Mouse (Mus musculus) heart, postnatal 4 days (tissue): Measurements from ENCODE around the gene Mindy1. TPM values are rescaled to one million over a fixed set of nuclear protein-coding genes. Genes with fewer than 3 reads are reported as not detected.

Experiments
- DNase-seq: peaks from one replicate; pipeline ENCODE4 v3.0.0; 2021
- total RNA-seq, 2 experiments: library from RNA; stranded (reverse); gene quantifications; 2 replicates each; pipeline ENCODE4 v1.2.3; 2021

Gene Mindy1
- total RNA-seq, 2 experiments from 2014 or later = 23.1 to 28.0 TPM

DNA sequence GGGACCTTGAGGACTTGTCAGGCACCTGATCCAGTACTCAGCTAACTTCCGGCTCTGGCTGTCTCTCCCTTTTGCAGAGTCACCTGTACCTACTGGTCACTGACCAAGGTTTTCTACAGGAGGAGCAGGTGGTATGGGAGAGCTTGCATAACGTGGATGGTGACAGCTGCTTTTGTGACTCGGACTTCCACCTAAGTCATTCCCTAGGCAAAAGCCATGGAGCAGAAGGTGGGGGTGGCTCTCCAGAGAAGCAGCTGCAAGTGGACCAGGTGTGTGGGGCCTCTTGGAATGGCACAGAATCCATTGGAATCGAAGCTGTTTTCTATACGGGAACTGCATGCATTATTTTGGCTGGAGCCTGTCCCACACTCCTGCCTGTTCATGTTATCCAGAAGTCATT, 13.6 kb downstream of the Mindy1 start:
- no peak for DNase-seq

DNA sequence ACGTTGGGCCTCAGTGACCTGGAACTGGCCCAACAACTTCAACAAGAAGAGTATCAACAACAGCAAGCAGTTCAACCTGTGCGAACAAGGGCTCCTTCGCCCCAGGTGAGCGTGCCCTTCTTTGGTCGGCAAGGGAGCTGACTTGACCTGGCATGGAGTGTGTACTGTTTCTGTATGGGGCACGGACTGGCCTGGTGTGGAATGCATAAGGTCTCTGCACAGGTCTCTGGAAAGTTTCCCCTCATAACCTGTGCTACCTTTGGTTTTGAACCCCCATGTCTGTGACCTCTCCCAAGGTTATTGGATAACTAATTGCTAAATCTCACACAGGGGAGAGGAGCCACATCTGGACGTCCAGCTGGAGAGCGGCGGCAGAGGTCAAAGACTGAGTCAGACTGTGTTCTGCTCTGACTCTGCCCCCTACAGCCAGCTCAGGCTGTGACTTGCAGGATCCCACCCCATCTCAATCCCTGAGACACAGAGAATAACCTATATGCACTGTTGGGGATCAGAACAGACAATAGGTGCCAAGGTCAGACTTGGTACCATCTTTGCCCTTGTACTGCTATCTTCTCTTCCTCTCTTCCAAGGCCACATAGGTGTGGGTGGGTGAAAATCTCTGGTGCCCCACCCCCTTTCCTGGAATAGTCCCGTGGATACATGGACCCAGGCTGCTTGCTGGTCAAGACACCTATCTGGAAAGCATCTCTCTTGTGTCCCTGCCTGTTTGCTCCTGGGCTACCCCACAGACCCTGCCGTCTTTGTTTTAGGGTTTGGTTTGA, 14.4 kb downstream of the Mindy1 start:
- DNase-seq = no peak

DNA sequence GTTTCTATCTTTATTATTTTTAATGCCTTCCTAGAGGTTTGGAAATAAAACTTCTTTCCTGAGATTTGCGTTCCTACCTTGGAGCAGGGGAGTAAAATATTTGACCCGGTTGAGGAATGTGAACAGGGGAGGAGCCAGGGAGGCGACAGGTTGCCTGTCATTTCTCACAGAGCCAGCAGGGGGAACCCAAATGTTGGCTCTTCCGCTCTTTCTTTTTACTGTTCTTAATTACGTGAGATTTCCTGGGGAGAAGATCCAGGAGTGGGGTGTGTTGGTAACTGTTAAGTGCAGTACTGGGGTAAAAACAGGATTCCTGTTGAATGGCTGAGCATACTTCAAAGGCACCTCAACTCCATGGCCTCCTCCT, 14.9 kb downstream of the Mindy1 start:
- DNase-seq = peak; percentile 62

DNA sequence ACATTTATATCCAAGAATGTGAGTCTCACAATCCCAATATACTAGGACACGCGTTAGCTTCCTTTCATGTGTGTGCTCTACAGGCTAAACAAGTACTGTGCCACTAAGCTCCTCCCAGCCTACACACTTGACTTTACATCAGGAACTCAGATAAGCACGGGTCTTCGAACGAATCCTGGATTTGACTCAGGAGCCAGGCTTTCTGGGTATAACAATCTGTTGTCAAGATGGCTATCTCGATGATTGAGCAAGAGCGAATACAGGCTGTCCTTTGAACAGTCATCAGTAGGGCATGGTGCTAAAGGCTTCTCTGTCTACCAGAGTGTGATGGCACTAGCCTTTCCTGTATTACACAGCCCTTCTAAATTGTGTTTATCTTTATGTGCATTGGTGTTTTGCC, 16.9 kb downstream of the Mindy1 start:
- DNase-seq = no peak

DNA sequence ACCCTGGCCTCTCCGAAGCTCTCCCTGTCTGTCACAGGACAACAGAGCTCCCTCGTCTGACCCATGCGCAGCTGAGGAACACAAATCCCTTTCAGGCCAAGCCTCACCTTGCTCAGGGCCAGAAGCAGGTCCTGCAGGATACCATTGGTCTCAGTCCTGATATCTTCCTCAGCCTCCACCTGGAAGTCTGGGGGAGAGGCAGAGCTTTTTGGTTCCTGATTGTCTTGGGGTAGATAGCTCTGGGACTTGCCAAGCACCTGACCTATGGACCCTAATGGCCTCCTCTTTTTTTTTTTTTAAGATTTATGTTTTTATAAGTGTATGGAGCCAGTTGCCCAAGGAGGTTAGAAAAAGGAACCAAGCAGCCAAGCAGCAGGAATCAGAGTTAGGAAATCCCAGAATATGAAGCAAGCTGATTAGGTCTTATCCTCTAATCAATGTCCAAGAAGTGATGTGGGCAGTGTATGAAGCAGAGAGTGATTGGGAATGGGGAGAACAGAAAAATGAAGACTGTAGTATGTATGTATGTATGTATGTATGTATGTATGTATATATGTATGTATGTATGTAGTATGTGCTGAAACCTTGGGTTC, 20.2 kb downstream of the Mindy1 start:
- no peak for DNase-seq

DNA sequence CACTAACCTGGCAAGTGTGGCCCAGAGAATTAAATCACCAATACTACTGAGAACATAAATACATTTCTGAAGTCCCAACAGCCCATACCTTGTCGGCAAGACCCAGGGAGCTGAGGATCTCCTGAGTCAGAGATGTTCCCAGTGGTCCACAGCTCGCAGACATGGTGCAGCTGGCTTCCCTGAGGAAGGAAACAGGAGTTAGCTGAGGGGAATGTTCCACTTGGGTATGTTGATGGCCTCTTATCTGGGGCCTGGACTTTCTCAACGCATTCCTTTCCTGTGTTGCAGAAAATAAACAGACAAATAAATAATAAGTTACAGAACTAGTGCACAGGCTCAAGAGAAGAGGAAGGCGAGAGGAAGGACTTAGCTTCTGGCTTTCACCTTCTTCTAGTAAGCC, 25.1 kb downstream of the Mindy1 start:
- DNase-seq = no peak

DNA sequence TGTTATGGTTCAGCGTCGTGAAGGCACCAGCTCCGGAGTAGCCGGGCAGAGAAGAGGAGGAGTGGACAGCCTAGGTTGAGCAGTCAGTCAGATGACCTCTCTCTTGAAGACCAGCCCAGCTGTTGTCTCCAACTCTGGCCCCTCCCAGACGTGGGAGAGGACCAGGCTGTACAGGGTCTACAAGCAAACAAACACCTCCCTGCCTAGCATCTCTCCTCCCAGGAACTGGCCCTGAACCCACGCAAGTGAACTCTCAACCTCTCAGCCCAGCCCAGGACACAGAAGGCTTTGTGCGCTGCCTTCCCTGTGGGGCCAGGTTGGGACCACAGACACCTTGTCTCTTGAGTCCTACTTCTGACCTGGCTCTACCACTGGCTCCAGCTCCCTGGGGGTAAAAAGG, 26.0 kb downstream of the Mindy1 start, which contains the start of gene Anxa9:
Anxa9 (minus strand) TSS at position 77 of the 400 bp plus-strand sequence.
- DNase-seq = no peak

DNA sequence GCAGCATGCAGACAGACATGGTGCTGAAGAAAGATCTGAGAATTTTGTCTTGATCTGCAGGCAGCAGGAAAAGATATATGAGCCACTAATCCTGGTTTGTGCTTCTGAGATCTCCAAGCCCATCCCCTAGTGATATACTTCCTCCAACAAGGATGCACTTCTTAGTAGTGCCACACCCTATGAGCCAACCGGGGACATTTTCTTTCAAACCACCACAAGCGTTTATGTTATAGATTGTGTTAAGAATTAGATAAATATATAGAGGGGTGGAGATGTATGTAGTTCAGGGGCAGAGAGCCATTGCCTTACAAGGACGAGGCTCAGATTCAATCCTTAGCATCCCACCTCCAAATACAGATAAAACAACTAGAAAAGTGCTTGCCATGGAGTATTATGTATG, 29.4 kb downstream of the Mindy1 start:
- no peak for DNase-seq

DNA sequence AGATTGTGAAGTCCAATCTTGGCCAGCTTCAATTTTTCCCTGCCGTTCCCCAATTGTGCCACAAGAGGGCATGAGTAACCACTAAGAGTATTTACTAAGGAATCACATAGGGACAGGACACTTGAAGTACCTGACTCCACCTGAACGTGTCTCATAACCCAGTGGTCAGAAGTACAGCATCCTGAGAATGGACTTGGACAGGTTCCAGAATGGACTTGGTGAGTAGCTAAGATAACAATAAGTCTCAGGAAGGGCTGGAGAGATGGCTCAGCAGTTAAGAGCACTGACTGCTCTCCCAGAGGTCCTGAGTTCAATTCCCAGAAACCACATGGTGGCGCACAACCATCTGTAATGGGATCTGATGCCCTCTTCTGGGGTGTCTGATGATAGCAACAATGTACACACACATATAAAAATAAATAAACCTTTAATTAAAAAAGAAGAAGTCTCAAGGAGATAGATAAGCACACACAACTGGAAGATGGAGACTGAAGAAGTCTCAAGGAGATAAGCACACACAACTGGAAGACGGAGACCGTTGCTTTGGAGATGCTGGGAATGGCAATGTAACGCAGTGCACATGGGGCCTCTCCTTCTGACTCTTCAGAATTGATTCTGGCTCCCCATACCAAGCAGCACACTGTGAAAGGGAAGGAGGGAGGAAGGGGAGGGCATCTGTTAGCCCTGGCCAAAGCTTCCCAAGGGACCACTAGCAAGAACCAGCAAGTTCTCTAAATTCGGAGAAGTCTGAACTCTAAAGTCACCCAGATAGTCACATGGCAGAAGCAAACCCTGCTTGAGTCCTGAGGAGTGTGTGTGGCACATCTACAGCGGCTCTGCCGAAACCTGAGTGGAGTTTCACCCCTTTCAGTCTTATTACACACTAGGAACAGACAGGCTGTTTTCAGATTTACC, 30.1 kb downstream of the Mindy1 start:
- DNase-seq = peak; percentile 79

DNA sequence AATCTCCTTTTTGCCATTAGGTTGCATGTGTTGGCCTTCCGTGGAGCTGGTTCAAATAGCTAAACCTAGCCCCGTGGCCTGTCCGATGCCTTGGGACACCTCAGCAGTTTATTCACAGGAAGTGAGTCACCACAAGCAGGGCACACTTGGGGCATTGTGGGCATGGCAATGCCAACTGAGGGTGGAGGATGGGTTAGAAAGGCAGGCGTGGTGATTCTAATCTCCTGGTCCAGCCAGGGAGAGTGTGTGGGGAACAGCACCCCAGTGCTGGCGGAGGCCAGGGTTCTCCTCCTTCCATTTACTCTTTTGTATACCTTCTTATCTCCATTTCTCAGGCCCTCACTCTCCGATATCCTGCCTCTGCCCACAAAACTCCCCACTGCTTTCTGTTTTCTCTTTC, 31.5 kb downstream of the Mindy1 start:
- peak; percentile 6 for DNase-seq

DNA sequence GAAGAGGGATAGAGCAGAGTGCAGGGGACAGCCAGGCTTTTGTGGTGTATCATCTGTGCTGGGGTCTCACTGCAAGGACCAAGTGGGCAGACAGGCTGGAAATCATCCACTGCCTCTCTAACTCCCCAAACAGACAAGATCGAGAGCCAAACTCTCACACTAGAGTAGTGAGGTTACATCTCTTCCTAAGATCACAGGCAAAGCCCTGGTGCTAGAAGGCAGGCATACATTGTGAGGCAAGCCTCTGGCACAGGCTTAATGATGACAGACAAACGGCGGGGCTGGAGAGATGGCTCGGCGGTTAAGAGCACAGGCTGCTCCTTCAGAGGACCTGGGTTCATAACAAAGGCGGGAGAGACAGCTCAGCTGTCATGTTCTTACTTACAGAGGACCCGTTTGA, 32.3 kb downstream of the Mindy1 start:
- peak; percentile 3 for DNase-seq

DNA sequence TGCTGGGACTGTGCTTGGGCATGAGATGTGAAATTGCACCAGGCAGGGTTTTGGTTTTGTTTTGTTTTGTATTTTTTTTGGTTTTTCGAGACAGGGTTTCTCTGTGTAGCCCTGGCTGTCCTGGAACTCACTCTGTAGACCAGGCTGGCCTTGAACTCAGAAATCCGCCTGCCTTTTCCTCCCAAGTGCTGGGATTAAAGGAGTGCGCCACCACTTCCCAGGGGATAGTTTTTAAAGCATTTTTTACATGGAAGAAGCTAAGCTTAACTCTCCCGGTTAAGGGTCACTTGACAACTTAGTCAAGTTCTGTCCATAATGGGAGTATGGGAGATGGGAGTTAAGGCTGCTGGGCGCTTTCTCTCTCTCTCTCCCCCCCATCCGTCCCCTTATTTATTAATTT, 32.9 kb downstream of the Mindy1 start:
- DNase-seq = no peak

DNA sequence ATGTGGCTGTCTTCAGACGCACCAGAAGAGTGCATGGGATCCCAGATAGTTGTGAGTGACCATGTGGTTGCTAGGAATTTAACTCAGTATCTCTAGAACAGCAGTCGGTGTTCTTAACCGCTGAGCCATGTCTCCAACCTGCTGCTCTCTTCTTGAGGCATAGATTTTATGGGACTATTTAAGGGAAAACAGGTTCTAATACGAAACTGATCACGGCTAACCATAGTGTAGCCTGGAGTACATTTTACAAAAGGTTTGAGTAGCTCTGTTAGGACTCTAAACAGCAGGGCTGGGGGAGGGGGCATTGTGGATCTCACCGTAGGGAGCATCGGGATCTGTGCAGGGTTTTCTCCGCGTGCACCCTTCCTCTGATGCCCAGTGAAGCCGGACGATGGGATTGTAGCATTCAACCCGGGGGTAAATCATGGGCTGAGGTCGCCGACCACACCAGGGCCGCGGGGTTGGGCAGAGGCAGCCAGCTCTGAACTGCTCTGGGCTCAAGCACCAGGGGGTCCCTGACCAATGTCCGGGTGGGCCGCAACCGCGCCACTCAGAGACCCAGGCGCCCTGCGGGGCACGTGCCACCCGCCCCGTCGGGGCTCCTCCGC, 33.4 kb downstream of the Mindy1 start, which contains the start of gene Cers2:
Cers2 (plus strand) TSS at position 306 of the 608 bp plus-strand sequence.
- no peak for DNase-seq

DNA sequence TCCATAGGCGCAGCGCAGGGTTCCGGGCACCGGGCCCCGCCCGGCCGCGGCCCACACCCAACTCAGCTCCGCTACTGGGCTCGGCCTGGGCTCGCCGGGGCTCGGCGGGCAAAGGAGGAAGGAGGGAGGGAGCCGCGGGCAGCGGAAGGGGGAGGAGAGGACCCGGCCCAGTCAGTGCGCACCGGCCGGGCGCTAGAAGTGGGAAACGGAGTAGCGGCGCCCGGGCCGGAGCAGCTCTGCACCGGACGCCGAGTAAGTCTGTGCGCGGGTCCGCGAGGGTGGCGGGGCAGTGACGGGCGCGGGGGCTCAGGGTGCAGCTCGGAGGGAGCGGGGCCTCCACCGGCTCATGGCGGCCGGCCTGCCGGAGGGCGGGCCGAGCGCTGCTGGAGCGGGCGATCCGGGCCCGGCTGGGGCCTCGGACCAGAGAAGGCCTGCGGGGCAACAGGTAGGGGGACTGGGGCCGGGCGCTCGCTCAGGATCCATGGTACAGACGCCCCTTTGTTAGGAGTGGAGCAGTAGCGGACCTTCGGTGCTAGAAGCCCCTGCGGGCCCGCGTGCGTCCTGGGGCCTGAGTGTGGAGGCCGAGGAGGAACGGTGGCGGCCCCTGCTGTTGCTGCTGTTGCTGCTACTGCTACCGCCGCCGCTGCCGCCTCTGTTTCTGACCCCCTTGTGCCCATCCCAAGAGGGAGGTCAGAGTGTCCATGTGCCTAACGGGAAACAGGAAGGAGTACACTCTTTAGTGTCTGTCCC, 34.1 kb downstream of the Mindy1 start:
- peak; percentile 94 for DNase-seq

DNA sequence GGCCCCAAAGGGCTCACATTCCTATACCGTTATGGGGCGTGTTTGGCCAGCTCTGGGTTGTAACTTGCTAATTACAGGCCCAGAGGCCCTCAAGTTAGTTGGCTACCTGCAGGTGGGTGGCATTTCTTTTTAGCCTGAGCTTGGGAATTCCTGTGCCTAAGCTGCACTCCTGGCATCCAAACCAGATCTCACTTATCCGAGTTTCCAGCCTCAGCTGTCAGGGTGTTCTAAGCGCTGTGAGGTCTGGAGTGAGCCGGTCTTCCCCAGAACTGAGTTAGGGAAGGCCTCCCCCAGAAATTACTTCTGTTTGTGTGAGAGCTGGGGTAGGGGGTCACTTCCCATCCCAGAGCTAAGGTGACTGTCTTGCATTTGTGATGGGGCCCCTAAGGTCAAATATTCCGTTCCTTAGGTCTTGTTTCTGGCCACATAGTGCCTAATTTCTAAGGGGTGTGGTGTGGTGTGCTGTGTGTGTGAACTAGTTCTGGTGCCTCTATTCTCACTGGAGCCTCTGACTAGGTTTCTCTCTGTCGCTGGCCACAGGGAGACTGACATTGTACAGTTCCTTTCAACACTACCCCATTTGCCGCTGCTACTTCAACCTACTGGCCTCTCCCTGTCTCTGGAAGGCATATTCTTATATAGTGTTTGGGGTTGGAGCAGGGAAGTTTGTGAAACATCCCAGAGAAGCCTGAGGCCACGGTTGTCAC, 34.9 kb downstream of the Mindy1 start:
- peak; percentile 6 for DNase-seq

DNA sequence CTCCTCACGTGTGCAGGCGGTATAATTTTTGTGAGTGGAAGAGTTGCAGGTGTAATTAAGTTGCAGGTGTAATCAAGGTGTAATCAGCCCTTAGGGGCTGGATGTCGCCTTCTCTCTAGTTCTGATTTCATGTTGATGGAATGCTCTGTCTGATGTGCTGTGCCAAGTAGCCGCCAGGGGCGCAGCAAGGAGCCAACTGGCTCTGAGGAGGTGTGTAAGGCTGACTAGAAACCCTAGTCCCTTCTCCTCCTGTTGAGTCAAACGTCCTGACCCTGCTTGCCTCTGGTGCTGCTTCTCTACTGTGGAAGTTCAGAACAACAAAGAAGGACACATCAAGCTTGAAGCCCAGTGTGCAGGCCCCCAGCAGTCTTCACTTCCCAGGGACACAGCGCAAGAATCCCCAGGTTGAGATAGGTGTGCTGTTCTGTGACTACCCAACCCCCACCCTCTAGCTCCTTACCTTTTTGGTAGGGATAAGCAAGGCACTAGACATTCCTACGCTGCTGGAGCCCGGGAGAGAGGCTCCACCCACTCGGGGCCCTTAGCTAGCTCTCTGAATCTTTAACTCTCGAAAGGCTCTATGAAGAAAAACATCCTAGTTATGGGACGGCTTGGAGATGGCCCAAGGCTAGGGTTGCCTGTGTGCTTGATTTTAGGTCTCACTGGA, 36.4 kb downstream of the Mindy1 start:
- DNase-seq = peak; percentile 68

DNA sequence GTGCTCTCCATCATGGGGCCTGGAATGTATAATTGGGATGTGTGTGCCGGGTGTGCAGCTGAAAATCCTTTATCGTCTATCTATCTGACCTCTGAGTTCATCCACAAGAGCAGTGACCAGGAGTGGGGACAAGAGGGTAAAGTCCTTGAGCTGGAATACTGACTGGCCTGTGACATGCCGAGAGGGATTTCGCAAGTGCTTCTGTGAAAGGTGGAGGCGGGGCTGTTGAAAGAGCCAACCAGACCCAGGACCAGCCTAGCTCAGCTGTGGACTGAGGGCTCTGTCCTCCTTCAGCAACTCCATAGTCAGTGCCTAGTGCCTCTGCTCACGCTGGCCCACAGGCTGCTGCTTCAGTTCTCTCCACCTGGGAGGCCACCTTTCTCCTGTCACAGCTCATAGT, 37.4 kb downstream of the Mindy1 start:
- peak; percentile 32 for DNase-seq

DNA sequence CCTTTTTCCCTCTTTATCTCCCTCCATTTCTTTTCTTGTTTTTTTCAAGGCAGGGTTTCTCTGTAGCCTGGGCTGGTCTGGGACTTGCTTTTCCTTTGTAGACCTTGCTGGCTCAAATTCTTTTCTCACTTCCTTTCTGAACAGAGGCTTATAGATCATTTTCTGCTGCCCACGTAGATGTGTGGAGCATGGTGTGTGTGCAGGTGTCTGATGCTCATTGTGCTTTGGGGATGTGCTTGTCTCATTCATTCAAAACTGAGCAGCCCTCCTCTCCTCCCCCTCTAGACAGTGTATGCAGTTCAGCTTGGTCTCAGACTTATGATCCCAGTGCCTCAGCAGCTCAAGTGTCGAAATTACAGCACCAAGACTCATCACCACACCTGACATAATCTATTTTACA, 38.0 kb downstream of the Mindy1 start:
- DNase-seq = no peak

DNA sequence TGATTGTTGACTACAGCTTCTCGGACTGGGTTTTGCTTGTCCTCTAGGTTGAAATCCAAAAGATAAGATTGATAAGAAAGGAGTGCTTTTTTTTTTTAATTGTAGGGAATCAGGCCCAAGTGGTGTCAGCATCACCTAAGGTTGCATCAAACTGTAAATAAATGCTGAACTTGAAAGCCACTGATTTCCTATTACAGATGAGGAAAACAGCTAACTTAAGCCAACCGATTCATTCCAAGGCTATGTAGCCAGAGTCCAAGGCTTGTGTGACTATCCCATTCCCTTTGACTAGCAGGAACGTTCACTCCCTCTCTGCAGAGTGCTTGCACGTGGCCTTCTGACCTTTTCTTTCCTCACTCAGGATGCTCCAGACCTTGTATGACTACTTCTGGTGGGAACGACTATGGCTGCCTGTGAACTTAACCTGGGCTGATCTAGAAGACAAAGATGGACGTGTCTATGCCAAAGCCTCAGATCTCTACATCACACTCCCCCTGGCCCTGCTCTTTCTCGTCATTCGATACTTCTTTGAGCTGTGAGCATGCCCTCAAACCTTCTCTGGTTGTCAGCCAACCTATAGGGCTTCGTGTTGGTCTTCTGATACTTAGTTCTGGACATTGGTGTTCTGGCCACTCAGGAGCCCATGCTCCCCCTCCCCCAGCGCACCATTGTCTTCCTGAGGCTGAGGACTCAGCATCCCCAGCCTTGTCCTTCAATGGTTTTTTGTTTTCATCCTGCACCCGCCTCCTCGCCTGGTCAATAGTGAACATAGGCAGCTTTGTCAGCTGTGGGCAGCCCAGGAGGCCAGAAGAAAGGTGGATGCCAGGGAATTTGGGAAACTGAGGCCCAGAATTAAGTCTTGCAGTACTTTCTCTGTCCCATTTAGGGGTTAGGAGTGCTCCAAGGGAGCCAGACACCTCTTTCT, 38.8 kb downstream of the Mindy1 start:
- no peak for DNase-seq

DNA sequence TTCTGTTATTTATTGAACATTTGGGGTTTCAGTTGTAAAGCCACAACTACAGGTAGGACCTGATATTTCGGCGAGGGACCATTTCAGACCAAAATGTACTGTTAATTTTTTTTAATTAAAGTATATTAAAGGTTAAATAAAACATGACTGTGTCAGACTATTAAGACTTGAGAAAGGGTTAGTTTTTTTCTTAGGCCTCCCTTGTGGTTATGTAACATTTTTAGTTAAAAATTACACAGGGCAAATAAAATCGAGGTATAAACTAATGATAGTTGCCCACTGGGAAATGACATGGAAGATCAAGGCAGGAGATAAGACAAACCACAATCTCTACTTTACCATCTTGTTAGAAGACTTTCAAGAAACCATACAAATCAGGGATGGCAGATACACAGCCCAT, 42.3 kb downstream of the Mindy1 start:
- DNase-seq = no peak
